Mouse (Mus musculus): Measurements from ENCODE around the gene Zg16.

DNA sequence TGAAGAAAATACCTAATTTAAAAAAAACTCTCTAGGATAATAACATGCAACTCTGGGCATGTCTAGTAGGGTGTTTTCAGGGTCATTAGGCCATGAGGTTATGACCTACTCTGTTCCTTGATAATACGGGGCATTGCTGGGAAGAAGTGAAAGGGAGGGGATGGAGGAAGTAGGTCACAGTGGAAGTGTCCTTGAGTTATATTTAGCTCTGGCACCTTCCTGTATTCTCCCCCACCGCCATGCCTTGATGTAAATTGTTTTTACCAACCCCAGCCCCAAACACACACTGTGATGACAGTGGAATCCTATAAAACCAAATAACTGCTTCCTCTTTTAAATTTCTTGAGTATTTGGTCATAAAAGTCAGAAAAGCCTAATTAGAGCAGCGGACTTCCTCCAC is 7.1 kb downstream of the Zg16 start:
- no peak for TF ChIP-seq MAX (IDR thresholded peaks at IDR 0.05; ENCODE audit: low read depth)
- no peak for TF ChIP-seq POLR2A (IDR thresholded peaks at IDR 0.05; ENCODE audit: insufficient read length, low read depth)
- TF ChIP-seq CEBPB (IDR thresholded peaks at IDR 0.05; ENCODE audit: insufficient read depth, poor library complexity, severe bottlenecking) = no peak
- no peak for TF ChIP-seq E2F4 (IDR thresholded peaks at IDR 0.05; ENCODE audit: insufficient read depth)
